Mouse (Mus musculus) neural tube, postnatal 0 days (tissue): ENCODE data around the gene Shisa8. TPM values are rescaled to one million over a fixed set of nuclear protein-coding genes. Genes with fewer than 3 reads are reported as not detected.

Source experiments
- microRNA counts: library from miRNA; unstranded; fragments of <30 nt; microRNA quantifications from one replicate; lab custom pipeline; 2015
- microRNA-seq: library from miRNA; unstranded; fragments of <30 nt; microRNA quantifications from one replicate; pipeline ENCODE4, GENCODE M21; 2016
- polyA plus RNA-seq: library from polyadenylated mRNA; unstranded; fragments of >200 nt; fragmentation: Nextera tagmentation; extraction: Ambion mirVana; gene quantifications from 2 replicates; pipeline ENCODE4 v1.2.1, GENCODE M21; 2015

Shisa8 gene
- 18.3 and 22.7 TPM in 2 replicates for polyA plus RNA-seq

GRCm38 (mm10) chr15:82212752-82213063, at the start of gene Shisa8:
Shisa8 (minus strand) TSS chr15:82212815.

DNA sequence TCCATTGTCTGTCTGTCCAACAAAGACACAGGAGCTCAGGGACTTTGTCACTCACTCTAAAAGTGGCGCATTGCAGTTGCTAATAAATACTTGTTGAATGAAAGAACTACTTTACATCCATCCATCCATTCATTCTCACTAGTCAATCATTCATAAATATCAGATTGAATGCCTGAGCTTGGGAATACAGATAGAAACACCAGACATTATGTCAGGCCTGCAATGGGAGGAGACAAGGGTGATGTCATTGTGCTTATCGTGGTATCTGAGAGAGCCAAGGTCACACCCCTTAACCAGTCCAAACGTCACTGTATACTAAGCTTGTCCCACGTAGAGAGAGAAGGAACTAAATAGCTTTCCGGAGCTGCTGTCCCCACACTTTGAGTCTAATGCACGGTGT, 39.5 kb upstream of the Shisa8 start, which contains the start of gene 1500009C09Rik:
Gene 1500009C09Rik, plus strand, starts transcription at position 301 of the 400 bp plus-strand sequence.

DNA sequence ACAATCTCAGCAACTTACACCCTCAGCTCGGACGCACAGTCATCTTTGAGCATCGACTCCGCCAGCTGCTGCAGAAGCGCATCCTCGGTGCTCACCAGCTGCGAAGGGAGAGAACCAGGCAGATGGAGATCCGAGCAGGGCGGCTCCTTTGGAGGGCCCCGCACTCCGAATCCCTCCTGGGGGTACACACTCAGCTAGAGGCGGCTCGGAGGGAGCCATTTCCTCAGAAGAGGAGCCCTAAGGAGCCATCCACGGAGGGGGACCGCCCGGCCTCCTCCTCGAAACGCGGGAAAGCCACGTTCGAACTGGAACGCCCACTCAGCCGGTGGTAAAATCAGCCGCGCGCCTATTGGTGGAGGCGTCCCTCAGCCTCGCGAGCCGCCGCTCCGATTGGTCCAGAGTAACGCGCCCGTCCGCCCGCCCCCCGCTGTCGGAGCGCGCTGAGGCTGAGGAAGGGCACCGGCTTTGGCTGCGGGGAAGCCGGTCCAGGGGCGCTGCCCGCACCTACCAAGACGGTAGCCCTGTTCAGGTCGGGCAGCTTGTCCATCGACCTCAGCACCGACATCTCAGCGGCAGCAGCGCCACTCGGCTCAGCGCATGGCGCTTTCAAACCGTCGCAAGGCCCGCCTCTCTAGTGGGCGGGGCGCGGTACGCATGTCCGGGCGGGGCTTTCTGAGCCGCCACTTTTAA, 31.6 kb upstream of the Shisa8 start, which contains the start of gene Cenpm:
Gene Cenpm, minus strand, starts transcription at position 634 of the 690 bp plus-strand sequence.

DNA sequence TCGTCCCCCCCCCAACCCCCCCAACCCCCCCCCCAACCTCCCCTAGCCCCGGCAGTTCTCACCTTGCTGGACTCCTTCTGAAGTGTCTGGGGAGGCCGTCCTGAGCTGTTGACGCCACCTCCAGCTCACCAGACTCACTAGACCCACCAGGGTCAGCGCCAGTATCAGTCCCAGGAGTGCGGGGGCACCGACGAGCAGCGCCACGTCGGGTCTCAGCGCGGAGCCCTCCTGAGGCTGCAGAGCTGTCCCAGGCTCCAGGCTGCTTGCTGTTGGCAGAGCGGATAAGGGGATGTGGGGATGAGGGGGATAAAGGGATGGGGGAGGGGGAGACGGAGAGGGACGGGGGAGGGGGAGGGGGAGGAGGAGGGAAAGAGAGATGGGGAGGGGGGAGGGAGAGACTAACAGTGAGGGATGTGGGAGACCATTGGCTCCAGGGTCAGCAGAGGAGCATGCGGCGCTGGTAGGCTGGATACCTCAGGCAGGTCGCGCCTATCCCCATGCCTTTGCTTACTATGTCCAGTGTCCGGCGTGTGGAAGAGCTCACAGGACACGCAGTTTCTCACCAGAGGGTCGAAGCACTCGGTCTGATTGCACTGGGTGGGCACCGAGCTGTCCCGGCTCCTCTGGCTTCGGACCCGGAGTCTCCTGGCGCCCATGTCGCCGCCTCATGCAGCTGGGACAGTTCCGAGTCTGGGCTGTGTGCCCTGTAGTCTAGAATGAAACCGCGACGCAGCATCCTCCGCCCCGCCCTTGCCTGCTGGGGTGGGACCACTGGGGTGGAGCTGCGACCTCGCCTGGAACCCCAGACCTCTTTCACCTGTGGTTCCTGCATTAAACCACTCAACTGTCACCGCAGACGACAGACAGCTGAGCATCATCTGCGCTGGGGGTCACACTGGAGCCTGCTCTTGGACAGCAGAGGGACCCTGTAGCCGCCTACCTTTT, 11.3 kb upstream of the Shisa8 start, which contains the start of gene Tnfrsf13c:
Gene Tnfrsf13c, minus strand, starts transcription at position 713 of the 945 bp plus-strand sequence.

MicroRNAs encoded within 50 kb of the gene (microRNA counts, 519-probe panel; counts per million panel counts)
- 3,515 counts per million, percentile 24 among the panel's probes with 10 or more counts for microRNA mmu-miR-33 (lab: Ali Mortazavi, UCI)

Small RNA genes within 50 kb of the gene (microRNA-seq; reads per million reads assigned to microRNA genes)
- gene Mir33 = 71.1 reads per million, percentile 39 among the genes with 10 or more reads in this experiment

Other genes with a start within 250 kb of the Shisa8 start
- not detected in 2 replicates for gene 1700029P11Rik, start 232.3 kb downstream of the Shisa8 start, polyA plus RNA-seq
- 30.4 and 33.7 TPM in 2 replicates for gene Xrcc6, start 225.0 kb downstream of the Shisa8 start, polyA plus RNA-seq
- gene Desi1, start 179.0 kb downstream of the Shisa8 start, polyA plus RNA-seq = 53.0 and 55.9 TPM in 2 replicates
- gene Snu13, start 165.2 kb downstream of the Shisa8 start, polyA plus RNA-seq = 248 and 267 TPM in 2 replicates
- gene 4930407I10Rik, start 153.7 kb downstream of the Shisa8 start, polyA plus RNA-seq = not detected in 2 replicates
- gene Mei1, start 142.8 kb downstream of the Shisa8 start, polyA plus RNA-seq = 0.09 and 0.10 TPM in 2 replicates
- 9.0 and 11.0 TPM in 2 replicates for gene Ccdc134, start 84.9 kb downstream of the Shisa8 start, polyA plus RNA-seq
- gene Srebf2, start 65.6 kb downstream of the Shisa8 start, polyA plus RNA-seq = 151 and 162 TPM in 2 replicates
- 0.97 and 1.0 TPM in 2 replicates for gene Tnfrsf13c, start 11.6 kb upstream of the Shisa8 start, polyA plus RNA-seq
- gene Cenpm, start 31.9 kb upstream of the Shisa8 start, polyA plus RNA-seq = 18.2 and 19.0 TPM in 2 replicates
- 13.7 and 17.9 TPM in 2 replicates for gene 1500009C09Rik, start 39.6 kb upstream of the Shisa8 start, polyA plus RNA-seq
- gene Sept3, start 62.1 kb upstream of the Shisa8 start, polyA plus RNA-seq = 311 and 334 TPM in 2 replicates
- gene Wbp2nl, start 86.1 kb upstream of the Shisa8 start, polyA plus RNA-seq = 0.32 and 0.43 TPM in 2 replicates
- gene Naga, start 126.1 kb upstream of the Shisa8 start, polyA plus RNA-seq = 36.0 and 38.9 TPM in 2 replicates
- gene Pheta2, start 126.1 kb upstream of the Shisa8 start, polyA plus RNA-seq = 1.4 and 1.5 TPM in 2 replicates
- gene Smdt1, start 126.1 kb upstream of the Shisa8 start, polyA plus RNA-seq = 467 TPM in 2 replicates
- gene Ndufa6, start 141.5 kb upstream of the Shisa8 start, polyA plus RNA-seq = 557 and 602 TPM in 2 replicates
- gene Cyp2d22, start 167.4 kb upstream of the Shisa8 start, polyA plus RNA-seq = 5.4 and 6.0 TPM in 2 replicates
- not detected in 2 replicates for gene Cyp2d11, start 181.2 kb upstream of the Shisa8 start, polyA plus RNA-seq
- gene Cyp2d10, start 194.4 kb upstream of the Shisa8 start, polyA plus RNA-seq = not detected in 2 replicates
- not detected in 2 replicates for gene Cyp2d9, start 220.6 kb upstream of the Shisa8 start, polyA plus RNA-seq